Mouse (Mus musculus): ENCODE data around the gene Olfr1240. TPM values are rescaled to one million over a fixed set of nuclear protein-coding genes. Genes with fewer than 3 reads are reported as not detected.

Gene Olfr1240
- polyA plus RNA-seq, 1 experiment = not detected

DNA sequence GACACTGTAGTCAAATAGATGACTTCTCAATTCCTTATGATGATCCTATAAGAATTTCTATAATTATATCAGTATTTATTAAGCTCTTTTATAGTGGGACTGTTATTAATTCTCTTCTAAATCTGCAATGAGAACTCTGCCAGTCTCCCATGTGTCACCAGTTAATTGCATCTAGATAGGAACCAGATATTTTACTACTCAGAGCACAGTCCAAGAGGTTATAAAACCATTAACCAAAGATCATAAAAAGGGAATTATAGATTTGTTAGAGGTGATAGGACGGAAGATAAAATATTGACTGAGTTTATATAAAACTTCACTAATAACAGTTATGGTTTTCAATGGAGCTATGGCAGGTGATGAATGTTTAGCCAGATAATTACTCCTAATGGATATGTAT, 41.9 kb downstream of the Olfr1240 start:
- H3K36me3 ChIP-seq (ENCODE audit: control insufficient read depth, insufficient read depth) = no peaks in the 10 kb centered on the region

More for the DNA sequence above, 41.9 kb downstream of the Olfr1240 start:
- H3K4me3 ChIP-seq (ENCODE audit: insufficient read depth, poor library complexity, severe bottlenecking) = no peak overlapping the region
- H3K79me2 ChIP-seq (ENCODE audit: control insufficient read depth, insufficient read depth) = no peaks in the 10 kb centered on the region
- TF ChIP-seq FOSL1 (IDR thresholded peaks at IDR 0.05; ENCODE audit: insufficient read depth, low read length, poor library complexity, severe bottlenecking) (no peak), MYOD1 (IDR thresholded peaks at IDR 0.05; ENCODE audit: control insufficient read depth, insufficient read length, low read depth) (no peak), MAX (IDR thresholded peaks at IDR 0.05) (no peak), CTCF (IDR thresholded peaks at IDR 0.05; ENCODE audit: control insufficient read depth, insufficient read depth, insufficient read length) (no peak), CEBPB (IDR thresholded peaks at IDR 0.05; ENCODE audit: low read depth) (no peak), USF1 (IDR thresholded peaks at IDR 0.05; ENCODE audit: low read depth) (no peak), MYOG (IDR thresholded peaks at IDR 0.05; ENCODE audit: control insufficient read depth, extremely low read depth, insufficient read length) (no peak)
- no peaks in the 10 kb centered on the region for H3K27me3 ChIP-seq (ENCODE audit: control insufficient read depth, insufficient read depth, insufficient read length)
- H3K79me3 ChIP-seq (ENCODE audit: low read depth) = no peaks in the 10 kb centered on the region
- no peak overlapping the region for H3ac ChIP-seq (ENCODE audit: control insufficient read depth, insufficient read length, low read depth)

Other genes starting within 250 kb of the Olfr1240 start
- gene Olfr1226, start 243.0 kb downstream of the Olfr1240 start, polyA plus RNA-seq (2012; fragmentation: generic; extraction: Trizol) = not detected
- gene Olfr1228, start 188.9 kb downstream of the Olfr1240 start, polyA plus RNA-seq (2012; fragmentation: generic; extraction: Trizol) = not detected
- gene Olfr1229, start 155.0 kb downstream of the Olfr1240 start, polyA plus RNA-seq (2012; fragmentation: generic; extraction: Trizol) = not detected
- gene Olfr1230, start 145.7 kb downstream of the Olfr1240 start, polyA plus RNA-seq (2012; fragmentation: generic; extraction: Trizol) = not detected
- gene Olfr1231, start 135.9 kb downstream of the Olfr1240 start, polyA plus RNA-seq (2012; fragmentation: generic; extraction: Trizol) = not detected
- not detected for gene Olfr1232, start 113.3 kb downstream of the Olfr1240 start, polyA plus RNA-seq (2012; fragmentation: generic; extraction: Trizol)
- gene Olfr1233, start 100.6 kb downstream of the Olfr1240 start, polyA plus RNA-seq (2012; fragmentation: generic; extraction: Trizol) = not detected
- not detected for gene Olfr1234, start 78.1 kb downstream of the Olfr1240 start, polyA plus RNA-seq (2012; fragmentation: generic; extraction: Trizol)
- not detected for gene Olfr1238, start 33.3 kb downstream of the Olfr1240 start, polyA plus RNA-seq (2012; fragmentation: generic; extraction: Trizol)
- not detected for gene Olfr1239, start 22.6 kb downstream of the Olfr1240 start, polyA plus RNA-seq (2012; fragmentation: generic; extraction: Trizol)
- gene Olfr1241, start 44.1 kb upstream of the Olfr1240 start, polyA plus RNA-seq (2012; fragmentation: generic; extraction: Trizol) = not detected
- not detected for gene Olfr1242, start 55.3 kb upstream of the Olfr1240 start, polyA plus RNA-seq (2012; fragmentation: generic; extraction: Trizol)
- gene Olfr1243, start 88.5 kb upstream of the Olfr1240 start, polyA plus RNA-seq (2012; fragmentation: generic; extraction: Trizol) = not detected
- gene Olfr1245, start 135.4 kb upstream of the Olfr1240 start, polyA plus RNA-seq (2012; fragmentation: generic; extraction: Trizol) = not detected
- gene Olfr1246, start 150.2 kb upstream of the Olfr1240 start, polyA plus RNA-seq (2012; fragmentation: generic; extraction: Trizol) = not detected
- not detected for gene Olfr1247, start 171.1 kb upstream of the Olfr1240 start, polyA plus RNA-seq (2012; fragmentation: generic; extraction: Trizol)
- gene Olfr1248, start 175.2 kb upstream of the Olfr1240 start, polyA plus RNA-seq (2012; fragmentation: generic; extraction: Trizol) = not detected
- gene Olfr1249, start 192.0 kb upstream of the Olfr1240 start, polyA plus RNA-seq (2012; fragmentation: generic; extraction: Trizol) = not detected
- gene Olfr1250, start 218.5 kb upstream of the Olfr1240 start, polyA plus RNA-seq (2012; fragmentation: generic; extraction: Trizol) = 0.04 TPM
- 0.13 TPM for gene Olfr1251, start 228.9 kb upstream of the Olfr1240 start, polyA plus RNA-seq (2012; fragmentation: generic; extraction: Trizol)

All from C2C12 (cell line).